Mouse (Mus musculus) liver, postnatal 0 days (tissue): ENCODE data around the gene Il34. TPM values are rescaled to one million over a fixed set of nuclear protein-coding genes. Genes with fewer than 3 reads are reported as not detected.

ENCODE experiments used
- ATAC-seq: fragments of 200-750 bp; cut with Nextera tagmentation; 2 replicates; pipeline ENCODE4 v1.8.0; 2017; ENCODE audit warnings: mild to moderate bottlenecking, moderate library complexity
- DNase-seq: peaks from one replicate; pipeline ENCODE4 v3.0.0-alpha.2; 2016
- H3K27ac ChIP-seq: fragments of 300-500 bp; sonication (generic); 2 replicates; pipeline ENCODE4 v1.5.1; 2014; ENCODE audit warnings: antibody characterized with exemption, moderate library complexity, mild to moderate bottlenecking, low read depth
- H3K27me3 ChIP-seq: fragments of 300-500 bp; sonication (generic); 2 replicates; pipeline ENCODE4 v1.6.1; 2014; ENCODE audit warnings: low read length, control low read depth, mixed read lengths; ENCODE audit not compliant: insufficient read depth
- H3K36me3 ChIP-seq: fragments of 300-500 bp; sonication (generic); replicated peaks from 2 replicates; pipeline ENCODE4 v1.6.1; 2014; ENCODE audit warnings: mild to moderate bottlenecking, control low read depth, low read length, moderate library complexity, mixed read lengths; ENCODE audit not compliant: insufficient read depth
- H3K4me1 ChIP-seq: fragments of 300-500 bp; sonication (generic); 2 replicates; pipeline ENCODE4 v1.6.1; 2014; ENCODE audit warnings: antibody characterized with exemption, mild to moderate bottlenecking, control low read depth; ENCODE audit not compliant: insufficient read depth
- H3K4me2 ChIP-seq: fragments of 300-500 bp; sonication (generic); 2 replicates; pipeline ENCODE4 v1.6.1; 2014; ENCODE audit warnings: low read depth, mild to moderate bottlenecking, low read length, moderate library complexity, mixed read lengths
- H3K4me3 ChIP-seq: fragments of 300-500 bp; sonication (generic); 2 replicates; pipeline ENCODE4 v1.5.1; 2014; ENCODE audit warnings: low read depth, low read length
- H3K9ac ChIP-seq: fragments of 300-500 bp; sonication (generic); replicated peaks from 2 replicates; pipeline ENCODE4 v1.6.1; 2014; ENCODE audit warnings: mild to moderate bottlenecking, moderate library complexity
- H3K9me3 ChIP-seq: fragments of 300-500 bp; sonication (generic); 2 replicates; pipeline ENCODE4 v1.6.1; 2016; ENCODE audit warnings: mild to moderate bottlenecking, control low read depth, low read length, mixed read lengths
- CTCF ChIP-seq: sonication (generic); IDR thresholded peaks from 2 replicates; pipeline ENCODE4 v1.5.1; 2016; ENCODE audit warnings: antibody characterized with exemption, low read depth
- EP300 ChIP-seq: IDR thresholded peaks from 2 replicates; pipeline ENCODE4 v1.6.1; 2016; ENCODE audit warnings: antibody characterized with exemption, low read depth, mild to moderate bottlenecking
- whole genome bisulfite sequencing: fragments of 180-500 bp; shearing (Covaris S2); extraction: QIAGEN DNeasy Blood & Tissue Kit; methylation state at CpG from one replicate; pipeline ENCODE4 v1.1.7; 2014; ENCODE audit not compliant: insufficient replicate concordance; 5-methylcytosine and 5-hydroxymethylcytosine counted together
- polyA plus RNA-seq: library from polyadenylated mRNA; unstranded; fragments of >200 nt; fragmentation: Nextera tagmentation; extraction: Ambion mirVana; gene quantifications from 2 replicates; pipeline ENCODE4 v1.2.1, GENCODE M21; 2015

Il34 gene
- polyA plus RNA-seq, 1 experiment from 2014 or later = 0.47 TPM

DNA sequence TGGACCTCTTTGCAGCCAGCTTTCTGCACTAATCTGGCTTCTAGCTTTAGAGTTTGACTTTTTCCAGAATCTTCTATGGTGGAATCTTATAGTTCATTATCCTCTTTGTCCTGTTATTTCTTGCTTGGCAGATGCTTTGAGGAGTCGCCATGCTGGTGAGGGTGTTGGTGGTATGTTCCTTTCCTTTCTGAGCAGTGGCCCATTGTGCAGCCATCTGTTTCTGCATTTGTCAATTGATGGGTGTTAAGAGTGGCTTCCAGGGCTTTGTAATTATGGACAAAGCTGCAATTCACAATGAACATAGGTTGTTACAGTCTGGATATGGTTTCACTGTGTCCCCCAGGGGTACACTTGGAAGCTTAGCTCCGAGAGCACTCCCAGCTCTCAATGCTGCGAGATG is 41.1 kb downstream of the Il34 start:
- 85% methylated on average over 3 of the region's 3 CpGs for WGBS
- Histone ChIP-seq H3K27ac (no peak overlapping the region), H3K9me3 (no peaks in the 10 kb centered on the region), H3K27me3 (no peaks in the 10 kb centered on the region), H3K4me2 (no peak overlapping the region), H3K4me1 (no peaks in the 10 kb centered on the region), H3K4me3 (no peak overlapping the region), H3K36me3 (no peaks in the 10 kb centered on the region), H3K9ac (no peak overlapping the region)
- TF ChIP-seq EP300 (no peak), CTCF (no peak)
- DNase-seq = no peak
- ATAC-seq = no peak

DNA sequence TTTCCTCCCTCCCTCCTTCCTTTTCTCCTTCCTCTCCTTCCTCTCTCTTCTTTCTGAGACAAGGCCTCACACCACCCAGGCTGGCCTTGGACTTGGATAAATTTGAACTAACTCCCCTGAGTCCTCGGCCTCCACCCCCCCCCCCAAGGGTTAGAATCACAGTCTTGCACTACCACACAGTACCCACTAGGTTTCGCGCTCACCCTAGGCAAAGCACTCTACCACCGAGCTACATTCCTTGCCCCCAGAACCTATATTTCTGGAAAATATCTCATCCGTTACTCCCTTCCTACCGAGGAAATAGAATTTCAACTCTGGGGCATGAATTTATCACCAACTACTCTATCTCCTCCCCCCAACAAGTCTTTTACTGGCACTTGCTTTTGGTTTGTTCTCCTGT is 43.7 kb downstream of the Il34 start:
- ATAC-seq = no peak
- Histone ChIP-seq H3K36me3 (no peaks in the 10 kb centered on the region), H3K27ac (no peak overlapping the region), H3K4me1 (no peaks in the 10 kb centered on the region), H3K9ac (no peak overlapping the region), H3K4me2 (no peak overlapping the region), H3K9me3 (no peaks in the 10 kb centered on the region), H3K4me3 (no peak overlapping the region), H3K27me3 (no peaks in the 10 kb centered on the region)
- TF ChIP-seq EP300 (no peak), CTCF (peak; percentile 38)
- 62% methylated on average over 6 of the region's 6 CpGs for WGBS
- no peak for DNase-seq

DNA sequence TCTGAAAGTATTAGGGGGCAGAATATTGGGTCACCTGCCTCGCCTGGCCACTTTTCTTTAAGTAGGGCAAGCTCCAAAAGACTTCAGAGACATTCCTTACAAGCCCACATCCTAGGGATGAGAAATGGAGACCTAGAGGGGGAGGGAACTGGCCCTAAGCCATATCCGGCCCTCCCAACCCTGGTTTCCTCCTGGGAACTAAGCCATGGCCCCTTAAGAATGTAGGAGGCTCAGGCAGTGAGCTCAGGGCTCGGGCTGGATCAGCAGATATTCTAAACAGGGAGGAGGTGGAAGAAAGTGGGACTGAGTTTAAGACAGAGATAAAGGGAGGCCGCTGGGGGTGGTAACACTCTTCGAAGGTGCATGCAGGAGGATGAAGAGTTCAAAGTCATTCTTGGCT is 44.5 kb downstream of the Il34 start:
- TF ChIP-seq CTCF (no peak), EP300 (no peak)
- H3K9me3 ChIP-seq = no peaks in the 10 kb centered on the region
- no peaks in the 10 kb centered on the region for H3K36me3 ChIP-seq
- H3K4me1 ChIP-seq = no peaks in the 10 kb centered on the region
- H3K4me2 ChIP-seq = no peak overlapping the region
- DNase-seq (no peak), ATAC-seq (no peak)
- no peak overlapping the region for H3K4me3 ChIP-seq
- 42% methylated on average over 5 of the region's 5 CpGs for WGBS
- H3K27ac ChIP-seq = 0 out of 2 replicates have a peak overlapping the region, but pooled peaks have one; percentile 12
- H3K9ac ChIP-seq = no peak overlapping the region
- H3K27me3 ChIP-seq = no peaks in the 10 kb centered on the region

- WGBS = 53% methylated on average over 7 of the region's 7 CpGs
- Histone ChIP-seq H3K4me3 (no peak overlapping the region), H3K4me2 (no peak overlapping the region), H3K27me3 (no peaks in the 10 kb centered on the region), H3K9me3 (no peaks in the 10 kb centered on the region), H3K36me3 (no peaks in the 10 kb centered on the region), H3K27ac (no peak overlapping the region), H3K9ac (no peak overlapping the region), H3K4me1 (no peaks in the 10 kb centered on the region)
- TF ChIP-seq EP300 (no peak), CTCF (no peak)
- ATAC-seq = no peak
- DNase-seq = no peak
Observed at GRCm38 (mm10) chr8:110760280-110760940, 45.3 kb downstream of the Il34 start.

DNA sequence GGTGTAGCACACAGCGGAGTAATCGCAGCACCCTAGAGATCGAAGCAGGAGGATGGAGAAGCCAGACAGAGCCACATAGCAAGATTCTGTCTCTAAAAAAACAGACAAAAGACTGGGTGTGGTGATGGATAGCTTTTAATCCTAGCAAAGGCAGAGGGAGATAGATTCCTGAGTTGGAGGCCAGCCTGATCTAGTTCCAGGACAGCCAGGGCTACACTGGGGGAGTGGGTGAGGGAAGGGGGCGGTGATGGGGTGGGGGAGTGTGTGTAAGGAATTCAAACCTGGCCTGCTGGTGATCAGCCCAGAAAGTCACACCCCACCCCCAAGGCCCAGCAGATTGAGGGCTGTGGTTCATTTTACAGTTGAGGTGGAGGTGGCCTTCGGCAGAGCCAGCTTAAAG is 49.5 kb downstream of the Il34 start:
- Histone ChIP-seq H3K9me3 (no peaks in the 10 kb centered on the region), H3K36me3 (no peaks in the 10 kb centered on the region), H3K9ac (no peak overlapping the region), H3K27me3 (no peaks in the 10 kb centered on the region), H3K4me2 (no peak overlapping the region), H3K4me1 (no peaks in the 10 kb centered on the region), H3K27ac (no peak overlapping the region), H3K4me3 (no peak overlapping the region)
- no peak for ATAC-seq
- TF ChIP-seq CTCF = no peak
- TF ChIP-seq EP300 = no peak
- no peak for DNase-seq
- 83% methylated on average over 5 of the region's 5 CpGs for WGBS

- no peaks in the 10 kb centered on the region for H3K27me3 ChIP-seq
- H3K36me3 ChIP-seq = no peaks in the 10 kb centered on the region
- H3K4me3 ChIP-seq = no peak overlapping the region
- H3K4me1 ChIP-seq = no peaks in the 10 kb centered on the region
- ATAC-seq (no peak), DNase-seq (no peak)
- H3K9ac ChIP-seq = no peak overlapping the region
- 61% methylated on average over 14 of the region's 15 CpGs for WGBS
- TF ChIP-seq CTCF = no peak
- TF ChIP-seq EP300 = no peak
- H3K27ac ChIP-seq = no peak overlapping the region
- H3K4me2 ChIP-seq = no peak overlapping the region
- no peaks in the 10 kb centered on the region for H3K9me3 ChIP-seq
Observed at GRCm38 (mm10) chr8:110755511-110756170, 50.1 kb downstream of the Il34 start.
